Mouse (Mus musculus) ES-Bruce4 (cell line): ENCODE data around the gene Fancd2os.

Experiments
- CTCF ChIP-seq: IDR thresholded peaks from one replicate; pipeline ENCODE4 v1.8.1; 2011; ENCODE audit warnings: low read depth, low read length
- EP300 ChIP-seq: IDR thresholded peaks from 2 replicates; pipeline ENCODE4 v1.6.1; 2011; ENCODE audit warnings: low read depth, low read length; ENCODE audit not compliant: insufficient read depth
- POLR2A ChIP-seq: IDR thresholded peaks from one replicate; pipeline ENCODE4 v1.8.1; 2011; ENCODE audit warnings: low read length; ENCODE audit not compliant: insufficient read depth

GRCm38 (mm10) chr6:113583023-113583422, 17.5 kb downstream of the Fancd2os start:
- TF ChIP-seq EP300 (no peak), CTCF (no peak), POLR2A (no peak)
